Mouse (Mus musculus): Measurements from ENCODE around the gene 1700029F12Rik. TPM values are rescaled to one million over a fixed set of nuclear protein-coding genes. Genes with fewer than 3 reads are reported as not detected.

The 1700029F12Rik gene
- polyA plus RNA-seq, 1 experiment = 0.22 TPM

DNA sequence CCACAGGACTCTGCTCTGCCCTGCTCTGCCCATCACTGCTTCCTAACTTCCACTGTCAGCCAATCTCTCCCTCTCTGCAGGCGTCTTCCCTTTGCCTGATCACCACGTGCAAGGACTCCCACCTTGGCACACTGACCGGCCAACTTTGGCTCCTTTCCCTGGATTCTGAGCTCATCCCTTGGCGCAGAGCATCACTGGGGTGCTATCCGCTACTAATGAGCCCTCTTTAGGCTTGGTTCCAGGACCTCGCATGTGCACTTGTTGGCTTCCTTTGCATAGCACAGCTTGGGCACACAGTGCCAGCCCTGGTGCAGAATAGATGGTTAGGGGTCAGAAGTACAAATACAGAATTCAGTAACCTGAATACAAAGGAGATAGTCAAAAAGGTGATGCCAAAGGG is 17.0 kb upstream of the 1700029F12Rik start:
- WGBS = 55% methylated on average over 6 of the region's 6 CpGs
- TF ChIP-seq CTCF (conservative IDR thresholded peaks at IDR 0.05; ENCODE audit: insufficient read depth, insufficient read length, low read depth, low read length) (no peak), POLR2A (IDR thresholded peaks at IDR 0.05; ENCODE audit: low read depth, low read length) (no peak)
- Histone ChIP-seq H3K4me3 (ENCODE audit: insufficient read depth, low read depth, low read length) (no peak overlapping the region), H3K27me3 (replicated peaks; ENCODE audit: control insufficient read depth, insufficient read depth, low read length) (no peaks in the 10 kb centered on the region), H3K27ac (ENCODE audit: insufficient read depth, low read depth, low read length) (no peak overlapping the region), H3K4me1 (ENCODE audit: control insufficient read depth, insufficient read depth, low read length) (no peaks in the 10 kb centered on the region), H3K36me3 (ENCODE audit: control insufficient read depth, insufficient read depth, low read length) (no peaks in the 10 kb centered on the region)
- peak; percentile 86 for DNase-seq

GRCm38 (mm10) chr13:97030075-97030474 is 4.1 kb downstream of the 1700029F12Rik start:
- H3K27ac ChIP-seq (ENCODE audit: insufficient read depth, low read depth, low read length) = no peak overlapping the region
- no peak overlapping the region for H3K4me3 ChIP-seq (ENCODE audit: insufficient read depth, low read depth, low read length)
- WGBS = 88% methylated on average over 13 of the region's 13 CpGs
- H3K27me3 ChIP-seq (replicated peaks; ENCODE audit: control insufficient read depth, insufficient read depth, low read length) = no peaks in the 10 kb centered on the region
- TF ChIP-seq CTCF (conservative IDR thresholded peaks at IDR 0.05; ENCODE audit: insufficient read depth, insufficient read length, low read depth, low read length) = no peak
- no peak for TF ChIP-seq POLR2A (IDR thresholded peaks at IDR 0.05; ENCODE audit: low read depth, low read length)
- DNase-seq = no peak
- H3K4me1 ChIP-seq (ENCODE audit: control insufficient read depth, insufficient read depth, low read length) = no peaks in the 10 kb centered on the region
- H3K36me3 ChIP-seq (ENCODE audit: control insufficient read depth, insufficient read depth, low read length) = no peaks in the 10 kb centered on the region

GRCm38 (mm10) chr13:97021906-97022305 is 12.3 kb downstream of the 1700029F12Rik start:
- TF ChIP-seq POLR2A (IDR thresholded peaks at IDR 0.05; ENCODE audit: low read depth, low read length) (no peak), CTCF (conservative IDR thresholded peaks at IDR 0.05; ENCODE audit: insufficient read depth, insufficient read length, low read depth, low read length) (no peak)
- Histone ChIP-seq H3K4me3 (ENCODE audit: insufficient read depth, low read depth, low read length) (no peak overlapping the region), H3K4me1 (ENCODE audit: control insufficient read depth, insufficient read depth, low read length) (no peaks in the 10 kb centered on the region), H3K27ac (ENCODE audit: insufficient read depth, low read depth, low read length) (no peak overlapping the region), H3K27me3 (replicated peaks; ENCODE audit: control insufficient read depth, insufficient read depth, low read length) (no peaks in the 10 kb centered on the region), H3K36me3 (ENCODE audit: control insufficient read depth, insufficient read depth, low read length) (no peaks in the 10 kb centered on the region)
- WGBS = 44% methylated on average over 4 of the region's 4 CpGs
- DNase-seq = no peak

DNA sequence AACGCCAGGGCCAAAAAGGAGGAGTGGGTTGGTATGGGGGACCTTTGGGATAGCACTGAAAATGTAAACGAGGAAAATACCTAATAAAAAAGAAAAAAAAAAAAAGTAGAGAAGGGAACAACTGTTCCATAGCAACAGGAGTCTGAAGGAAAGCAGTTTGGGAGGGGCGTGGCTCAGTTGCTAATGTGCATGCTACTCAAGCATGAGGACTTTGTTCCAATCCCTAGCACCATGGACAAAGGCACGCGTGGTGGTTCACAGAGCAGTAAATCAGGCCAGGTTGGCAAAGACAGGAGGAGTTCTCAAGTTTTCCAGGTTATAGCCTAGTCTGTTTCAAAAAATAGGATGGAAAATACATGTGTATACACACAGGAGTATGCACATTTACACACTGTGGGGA is 14.0 kb downstream of the 1700029F12Rik start:
- peak; percentile 7 for DNase-seq
- no peak overlapping the region for H3K4me3 ChIP-seq (ENCODE audit: insufficient read depth, low read depth, low read length)
- H3K36me3 ChIP-seq (ENCODE audit: control insufficient read depth, insufficient read depth, low read length) = no peaks in the 10 kb centered on the region
- H3K4me1 ChIP-seq (ENCODE audit: control insufficient read depth, insufficient read depth, low read length) = no peaks in the 10 kb centered on the region
- no peak overlapping the region for H3K27ac ChIP-seq (ENCODE audit: insufficient read depth, low read depth, low read length)
- WGBS = 50% methylated on average over 5 of the region's 5 CpGs
- no peak for TF ChIP-seq CTCF (conservative IDR thresholded peaks at IDR 0.05; ENCODE audit: insufficient read depth, insufficient read length, low read depth, low read length)
- TF ChIP-seq POLR2A (IDR thresholded peaks at IDR 0.05; ENCODE audit: low read depth, low read length) = no peak
- H3K27me3 ChIP-seq (replicated peaks; ENCODE audit: control insufficient read depth, insufficient read depth, low read length) = no peaks in the 10 kb centered on the region

DNA sequence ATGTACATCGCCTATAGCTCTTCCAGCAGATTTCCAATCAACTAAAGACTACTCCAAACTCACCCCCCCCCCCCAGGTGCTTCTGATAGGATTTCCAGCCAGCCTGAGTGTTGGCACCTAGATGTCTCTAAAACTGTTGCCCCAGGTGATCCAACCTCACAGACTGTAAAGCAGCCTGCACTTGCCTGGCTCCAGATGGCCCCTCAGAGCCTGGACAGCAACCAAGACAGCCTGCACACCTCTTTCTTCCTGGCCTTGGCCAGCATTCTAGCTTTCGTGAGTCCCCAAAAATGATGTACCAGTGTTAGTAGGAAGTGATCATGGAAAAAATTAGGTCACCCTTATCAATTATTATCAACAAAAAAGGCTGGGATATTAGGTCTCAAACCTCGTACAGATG is 16.5 kb downstream of the 1700029F12Rik start:
- no peak for DNase-seq
- no peak for TF ChIP-seq POLR2A (IDR thresholded peaks at IDR 0.05; ENCODE audit: low read depth, low read length)
- TF ChIP-seq CTCF (conservative IDR thresholded peaks at IDR 0.05; ENCODE audit: insufficient read depth, insufficient read length, low read depth, low read length) = no peak
- H3K4me1 ChIP-seq (ENCODE audit: control insufficient read depth, insufficient read depth, low read length) = no peaks in the 10 kb centered on the region
- no peak overlapping the region for H3K4me3 ChIP-seq (ENCODE audit: insufficient read depth, low read depth, low read length)
- H3K27me3 ChIP-seq (replicated peaks; ENCODE audit: control insufficient read depth, insufficient read depth, low read length) = no peaks in the 10 kb centered on the region
- no peaks in the 10 kb centered on the region for H3K36me3 ChIP-seq (ENCODE audit: control insufficient read depth, insufficient read depth, low read length)
- no peak overlapping the region for H3K27ac ChIP-seq (ENCODE audit: insufficient read depth, low read depth, low read length)
- 92% methylated on average over 3 of the region's 3 CpGs for WGBS

GRCm38 (mm10) chr13:97014366-97014765 is 19.8 kb downstream of the 1700029F12Rik start:
- Histone ChIP-seq H3K36me3 (ENCODE audit: control insufficient read depth, insufficient read depth, low read length) (no peaks in the 10 kb centered on the region), H3K27me3 (replicated peaks; ENCODE audit: control insufficient read depth, insufficient read depth, low read length) (no peaks in the 10 kb centered on the region), H3K4me1 (ENCODE audit: control insufficient read depth, insufficient read depth, low read length) (no peaks in the 10 kb centered on the region), H3K27ac (ENCODE audit: insufficient read depth, low read depth, low read length) (no peak overlapping the region), H3K4me3 (ENCODE audit: insufficient read depth, low read depth, low read length) (no peak overlapping the region)
- DNase-seq = no peak
- WGBS = 55% methylated on average over 4 of the region's 4 CpGs
- TF ChIP-seq POLR2A (IDR thresholded peaks at IDR 0.05; ENCODE audit: low read depth, low read length) = no peak
- no peak for TF ChIP-seq CTCF (conservative IDR thresholded peaks at IDR 0.05; ENCODE audit: insufficient read depth, insufficient read length, low read depth, low read length)

DNA sequence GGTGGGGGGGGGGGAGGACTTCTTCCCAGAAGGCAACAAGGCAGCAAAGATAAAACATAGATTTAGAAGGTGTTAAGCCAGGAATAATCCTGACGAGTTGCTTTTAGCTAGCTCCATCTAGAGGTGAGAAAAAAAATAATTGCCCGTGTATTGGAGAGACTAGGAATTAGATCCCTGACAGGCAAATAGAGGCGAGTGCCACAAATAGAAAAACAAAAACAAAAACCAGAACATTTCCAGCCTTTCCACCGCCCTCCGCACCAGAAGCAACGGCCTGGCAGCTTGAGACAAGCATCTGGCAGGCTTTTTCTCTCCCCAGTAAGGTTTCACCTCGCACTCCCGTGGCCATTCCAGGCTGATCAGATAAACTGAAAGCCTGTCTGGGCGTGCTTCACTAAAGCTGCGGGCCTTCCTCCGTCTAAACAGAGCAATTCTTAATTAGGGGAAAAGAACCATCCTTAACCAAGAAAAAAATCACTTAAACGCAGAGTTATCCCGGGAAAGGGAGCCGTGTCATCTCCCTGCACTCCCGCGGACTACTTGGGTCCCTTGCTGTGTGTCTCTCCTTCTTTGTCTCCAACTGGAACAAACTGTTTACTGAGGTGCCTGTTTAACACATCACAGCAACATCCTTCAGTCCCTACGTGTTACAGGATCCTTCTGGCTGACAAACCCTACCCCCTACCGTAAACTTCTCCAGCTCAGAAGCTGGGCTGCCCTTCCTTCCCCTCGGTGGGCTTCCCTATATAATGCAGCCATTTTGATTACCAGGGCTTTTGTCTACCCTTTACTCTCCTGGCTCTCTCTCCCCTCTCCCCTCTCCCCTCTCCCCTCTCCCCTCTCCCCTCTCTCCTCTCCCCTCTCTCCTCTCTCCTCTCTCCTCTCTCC is 25.7 kb downstream of the 1700029F12Rik start:
- H3K4me3 ChIP-seq (ENCODE audit: insufficient read depth, low read depth, low read length) = peak overlapping the region; percentile 57
- H3K27ac ChIP-seq (ENCODE audit: insufficient read depth, low read depth, low read length) = no peak overlapping the region
- H3K36me3 ChIP-seq (ENCODE audit: control insufficient read depth, insufficient read depth, low read length) = no peaks in the 10 kb centered on the region
- no peak for TF ChIP-seq CTCF (conservative IDR thresholded peaks at IDR 0.05; ENCODE audit: insufficient read depth, insufficient read length, low read depth, low read length)
- TF ChIP-seq POLR2A (IDR thresholded peaks at IDR 0.05; ENCODE audit: low read depth, low read length) = no peak
- DNase-seq = peak; percentile 51
- H3K4me1 ChIP-seq (ENCODE audit: control insufficient read depth, insufficient read depth, low read length) = no peaks in the 10 kb centered on the region
- H3K27me3 ChIP-seq (replicated peaks; ENCODE audit: control insufficient read depth, insufficient read depth, low read length) = no peaks in the 10 kb centered on the region
- 2% methylated on average over 19 of the region's 19 CpGs for WGBS
